Mouse (Mus musculus) adrenal gland, adult 18-20 months (tissue): Measurements from ENCODE around the gene Ccdc173. TPM values are rescaled to one million over a fixed set of nuclear protein-coding genes. Genes with fewer than 3 reads are reported as not detected.
"Not testable (repeated sequence)": the region's sequence is repeated elsewhere in the genome, so short reads cannot be mapped to it uniquely, and the experiment has no call there.

Source experiments
- DNase-seq, 2 experiments: peaks; one replicate each; pipeline ENCODE4 v3.0.0; 2021 to 2022; ENCODE audit warnings: low spot score in 2 of 2
- long read RNA-seq, 2 experiments: library from polyadenylated mRNA; stranded (forward); transcript quantifications; one replicate each; pipeline ENCODE4 v2.0.0; 2021
- total RNA-seq, 2 experiments: library from RNA; stranded (reverse); gene quantifications; 1 replicate in 1 of 2; 2 replicates in 1 of 2; pipeline ENCODE4 v1.2.3; 2021

The Ccdc173 gene
- total RNA-seq, result 1 to 10 TPM; 1.1 to 1.3 TPM
- long read RNA-seq, experiment 1, result 0 reads
- long read RNA-seq, experiment 2, result 0 reads

GRCm38 (mm10) chr2:69789429-69790069, at the start of gene Ccdc173, which contains the start of gene Phospho2:
Ccdc173 (minus strand) TSS chr2:69789575.
Phospho2 (plus strand) TSS chr2:69789623.
- DNase-seq, result peak; percentile 96 to 98

- DNase-seq, result no peak
Observed at GRCm38 (mm10) chr2:69838707-69839106, 49.3 kb upstream of the Ccdc173 start.

GRCm38 (mm10) chr2:69837996-69838395, 48.6 kb upstream of the Ccdc173 start:
- no peak for DNase-seq

- DNase-seq, result no peak
Observed at GRCm38 (mm10) chr2:69837244-69837967, 48.0 kb upstream of the Ccdc173 start.

- DNase-seq, result no peak
Observed at GRCm38 (mm10) chr2:69830116-69830515, 40.7 kb upstream of the Ccdc173 start.

- DNase-seq, result no peak
Observed at GRCm38 (mm10) chr2:69829680-69830079, 40.3 kb upstream of the Ccdc173 start.

- no peak for DNase-seq
Observed at GRCm38 (mm10) chr2:69828031-69828430, 38.7 kb upstream of the Ccdc173 start.

- DNase-seq, result no peak
Observed at GRCm38 (mm10) chr2:69826380-69826779, 37.0 kb upstream of the Ccdc173 start.

GRCm38 (mm10) chr2:69825898-69826297, 36.5 kb upstream of the Ccdc173 start:
- DNase-seq, result no peak

GRCm38 (mm10) chr2:69823129-69823677, 33.8 kb upstream of the Ccdc173 start:
- DNase-seq, result peak; percentile 39 to 43

- peak; percentile 41 to 44 for DNase-seq
Observed at GRCm38 (mm10) chr2:69822361-69823128, 33.2 kb upstream of the Ccdc173 start.

GRCm38 (mm10) chr2:69821711-69822110, 32.3 kb upstream of the Ccdc173 start, which contains the start of gene Klhl23:
Klhl23 (plus strand) TSS chr2:69821944.
- DNase-seq, result no peak

GRCm38 (mm10) chr2:69820201-69820600, 30.8 kb upstream of the Ccdc173 start:
- no peak for DNase-seq

- no peak for DNase-seq
Observed at GRCm38 (mm10) chr2:69818350-69819085, 29.1 kb upstream of the Ccdc173 start.

GRCm38 (mm10) chr2:69816575-69816974, 27.2 kb upstream of the Ccdc173 start:
- no peak for DNase-seq

GRCm38 (mm10) chr2:69811349-69811748, 22.0 kb upstream of the Ccdc173 start:
- DNase-seq, result not testable (repeated sequence)

- DNase-seq, result peak in 1 of 2 experiments; percentile 15
Observed at GRCm38 (mm10) chr2:69810169-69810568, 20.8 kb upstream of the Ccdc173 start.

GRCm38 (mm10) chr2:69804663-69805062, 15.3 kb upstream of the Ccdc173 start:
- not testable (repeated sequence) for DNase-seq

GRCm38 (mm10) chr2:69803756-69804155, 14.4 kb upstream of the Ccdc173 start:
- no peak for DNase-seq

- DNase-seq, result peak; percentile 79 to 84
Observed at GRCm38 (mm10) chr2:69802911-69803312, 13.5 kb upstream of the Ccdc173 start.
